Mouse (Mus musculus) cerebellum, adult 2 months (tissue): ENCODE measurements around the gene Il2rb. TPM values are rescaled to one million over a fixed set of nuclear protein-coding genes. Genes with fewer than 3 reads are reported as not detected.
A peak's percentile ranks its signal among the peaks of the same experiment; 100 is the strongest.

ENCODE experiments used
- DNase-seq, 2 experiments: peaks; one replicate each; pipeline ENCODE4 v3.0.0; 2021
- H3K27ac ChIP-seq: fragments of 200-500 bp; 2 replicates; pipeline ENCODE4 v1.5.1; 2012; ENCODE audit warnings: low read length, control low read depth, inconsistent platforms; ENCODE audit not compliant: insufficient read depth
- H3K27me3 ChIP-seq: fragments of 200-500 bp; 2 replicates; pipeline ENCODE4 v1.6.1; 2012; ENCODE audit warnings: inconsistent platforms, mild to moderate bottlenecking, low read length, moderate library complexity; ENCODE audit not compliant: control insufficient read depth, insufficient read depth
- H3K4me1 ChIP-seq: fragments of 200-500 bp; 2 replicates; pipeline ENCODE4 v1.6.1; 2011; ENCODE audit warnings: low read length; ENCODE audit not compliant: control insufficient read depth, insufficient read depth
- H3K4me3 ChIP-seq: fragments of 200-500 bp; replicated peaks from 2 replicates; pipeline ENCODE3; 2011; ENCODE audit warnings: mild to moderate bottlenecking, low read depth, low read length, control low read depth; ENCODE audit not compliant: insufficient read depth
- CTCF ChIP-seq: fragments of 200-500 bp; IDR thresholded peaks from 2 replicates; pipeline ENCODE4 v1.5.1; 2011; ENCODE audit warnings: low read depth, mild to moderate bottlenecking, control low read depth, low read length, moderate library complexity, borderline replicate concordance; ENCODE audit not compliant: insufficient read depth
- POLR2A ChIP-seq: fragments of 200-500 bp; IDR thresholded peaks from 2 replicates; pipeline ENCODE4 v1.6.1; 2011; ENCODE audit warnings: low read length, control low read depth, borderline replicate concordance; ENCODE audit not compliant: insufficient read depth
- WGBS: fragments of 180-500 bp; shearing (Covaris S2); methylation state at CpG from one replicate; pipeline ENCODE4 v1.1.7; 2018; 5-methylcytosine and 5-hydroxymethylcytosine counted together
- polyA plus RNA-seq: library from polyadenylated mRNA; depleted of rRNA; stranded (reverse); fragments of >200 nt; gene quantifications from 2 replicates; pipeline ENCODE4 v1.2.3, GENCODE M21; 2012

The Il2rb gene
- polyA plus RNA-seq, 1 experiment, result 0.10 TPM

DNA sequence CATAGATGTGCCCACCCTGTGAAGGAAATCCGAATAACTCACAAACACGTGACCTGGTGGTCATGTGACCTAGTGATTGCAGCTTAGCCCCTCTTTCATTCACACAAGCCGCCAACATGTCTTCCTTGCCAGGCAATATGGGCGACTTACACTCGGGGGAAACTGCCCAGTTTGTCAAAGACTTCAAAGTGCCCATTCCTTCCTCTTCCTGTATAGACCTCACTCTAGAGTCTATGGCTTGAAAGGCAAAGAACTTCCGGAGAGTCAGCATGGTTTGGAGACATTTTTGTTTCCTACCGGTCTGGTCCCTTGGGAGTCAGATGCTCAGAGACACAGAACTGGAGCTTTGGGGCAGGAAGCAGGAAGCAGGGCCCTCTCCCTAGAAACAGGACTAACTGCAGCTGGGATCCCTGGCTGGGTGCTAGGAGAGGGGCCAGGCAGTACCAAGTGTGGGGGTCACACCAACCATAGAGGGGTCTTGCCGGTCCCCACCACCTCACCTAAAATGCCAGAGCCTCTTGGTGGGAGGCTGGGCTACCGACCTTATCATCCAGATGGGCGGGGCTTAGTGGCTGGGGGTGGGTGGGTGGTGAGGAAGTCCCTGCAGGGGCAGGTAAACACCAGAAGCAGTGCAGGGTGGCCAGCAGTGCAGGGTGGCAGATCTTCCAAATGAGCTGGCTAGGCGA is 33.8 kb upstream of the Il2rb start:
- no peaks in the 10 kb centered on the region for H3K27me3 ChIP-seq
- H3K4me3 ChIP-seq, result peak overlapping the region; percentile 9
- peaks cover 33% of the 10 kb centered on the region for H3K4me1 ChIP-seq
- no peak overlapping the region for H3K27ac ChIP-seq
- no peak for TF ChIP-seq CTCF
- TF ChIP-seq POLR2A, result no peak
- WGBS, result 61% methylated on average over 11 of the region's 11 CpGs
- peak in 1 of 2 experiments; percentile 12 for DNase-seq

DNA sequence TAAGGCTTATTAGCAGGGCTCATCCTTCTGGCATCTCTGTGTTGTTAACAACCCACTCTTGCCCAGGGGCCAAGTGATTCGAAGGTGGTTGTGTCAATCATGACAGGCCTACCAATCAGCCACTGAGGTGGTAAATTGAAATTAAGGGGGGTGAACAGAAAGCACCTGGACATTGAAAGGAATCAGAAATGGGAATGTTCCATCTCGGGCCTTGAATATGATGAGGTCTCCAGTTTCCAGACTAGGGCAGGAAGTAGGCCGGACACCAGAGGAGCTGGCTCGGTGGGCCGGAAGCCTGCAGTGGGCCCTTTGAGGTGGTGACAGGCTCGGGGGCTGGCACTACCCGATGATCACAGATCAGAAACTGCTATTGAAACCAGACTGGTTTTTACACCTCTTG is 32.9 kb upstream of the Il2rb start:
- DNase-seq, result peak; percentile 26 to 43
- WGBS, result 80% methylated on average over 7 of the region's 7 CpGs
- Histone ChIP-seq H3K27ac (no peak overlapping the region), H3K4me1 (peaks cover 25% of the 10 kb centered on the region), H3K4me3 (no peak overlapping the region), H3K27me3 (no peaks in the 10 kb centered on the region)
- no peak for TF ChIP-seq POLR2A
- TF ChIP-seq CTCF, result no peak

DNA sequence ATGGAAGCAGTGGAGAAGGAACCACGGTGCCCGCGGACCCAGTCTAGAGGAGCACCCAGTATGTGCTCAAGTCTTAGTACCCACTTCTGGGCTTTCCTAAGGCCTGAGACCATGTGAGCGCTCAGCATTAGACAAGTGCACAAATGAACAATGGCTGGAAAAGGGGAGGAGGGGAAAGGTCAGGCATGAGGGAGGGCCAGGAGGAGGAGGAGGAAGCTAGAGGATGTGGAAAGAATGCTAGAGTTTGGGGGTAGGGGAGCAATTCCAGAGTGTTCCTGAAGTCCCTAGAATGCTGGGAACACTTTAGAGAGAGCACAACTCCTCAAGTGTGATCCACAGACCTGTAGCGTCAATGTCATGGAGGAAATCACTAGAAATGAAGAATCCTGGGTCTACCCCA is 29.1 kb upstream of the Il2rb start:
- no peak for DNase-seq
- TF ChIP-seq CTCF (no peak), POLR2A (no peak)
- no peak overlapping the region for H3K27ac ChIP-seq
- peaks cover 10% of the 10 kb centered on the region; the same call in 1 of the 2 replicates for H3K4me1 ChIP-seq
- no peak overlapping the region for H3K4me3 ChIP-seq
- no peaks in the 10 kb centered on the region for H3K27me3 ChIP-seq
- 94% methylated on average over 5 of the region's 5 CpGs for WGBS

DNA sequence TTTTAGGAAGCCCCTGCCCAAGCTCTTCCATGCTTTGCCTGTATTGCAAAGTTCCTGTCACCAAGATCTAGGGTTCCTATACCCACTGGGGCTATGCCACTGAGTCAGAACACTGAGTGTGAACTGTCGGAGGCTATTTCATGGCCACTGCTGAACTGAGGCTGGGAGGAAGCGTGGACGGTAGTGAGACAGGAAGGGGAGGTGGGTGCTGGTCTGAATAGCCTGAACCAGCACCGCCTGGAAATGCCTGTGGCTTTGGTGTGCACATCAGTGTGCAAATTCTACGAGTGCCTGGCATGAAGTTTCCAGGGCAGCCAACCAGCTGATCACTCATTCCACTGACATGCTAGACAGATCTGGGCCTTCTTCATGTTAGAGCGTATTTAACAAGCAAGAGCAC is 26.8 kb upstream of the Il2rb start:
- Histone ChIP-seq H3K27ac (no peak overlapping the region), H3K4me1 (peaks cover 10% of the 10 kb centered on the region; the same call in 1 of the 2 replicates), H3K4me3 (no peak overlapping the region), H3K27me3 (no peaks in the 10 kb centered on the region)
- TF ChIP-seq CTCF, result no peak
- no peak for TF ChIP-seq POLR2A
- 89% methylated on average over 6 of the region's 6 CpGs for WGBS
- DNase-seq, result no peak

DNA sequence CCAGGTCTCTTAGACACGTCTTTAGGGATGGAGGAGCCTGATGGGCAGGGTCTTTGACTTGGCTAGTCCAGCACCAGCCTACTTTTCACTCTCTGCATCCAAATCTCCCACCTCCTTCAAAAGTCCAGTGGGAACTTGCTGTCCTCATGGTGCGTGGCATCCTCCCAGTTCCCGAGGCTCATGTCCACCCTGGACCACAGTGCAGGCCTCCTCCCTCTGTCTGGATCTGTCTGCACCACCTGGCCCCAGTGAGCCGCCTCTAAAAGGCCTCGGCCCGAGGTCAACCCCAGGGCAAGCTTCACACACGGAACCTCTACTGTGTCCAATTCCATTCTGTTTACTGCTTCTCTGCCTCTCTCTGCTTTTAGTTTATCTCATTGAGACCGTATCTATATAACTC is 26.3 kb upstream of the Il2rb start:
- Histone ChIP-seq H3K4me3 (no peak overlapping the region), H3K27me3 (no peaks in the 10 kb centered on the region), H3K27ac (no peak overlapping the region), H3K4me1 (peaks cover 10% of the 10 kb centered on the region; the same call in 1 of the 2 replicates)
- WGBS, result 80% methylated on average over 8 of the region's 8 CpGs
- no peak for DNase-seq
- TF ChIP-seq POLR2A, result no peak
- no peak for TF ChIP-seq CTCF

DNA sequence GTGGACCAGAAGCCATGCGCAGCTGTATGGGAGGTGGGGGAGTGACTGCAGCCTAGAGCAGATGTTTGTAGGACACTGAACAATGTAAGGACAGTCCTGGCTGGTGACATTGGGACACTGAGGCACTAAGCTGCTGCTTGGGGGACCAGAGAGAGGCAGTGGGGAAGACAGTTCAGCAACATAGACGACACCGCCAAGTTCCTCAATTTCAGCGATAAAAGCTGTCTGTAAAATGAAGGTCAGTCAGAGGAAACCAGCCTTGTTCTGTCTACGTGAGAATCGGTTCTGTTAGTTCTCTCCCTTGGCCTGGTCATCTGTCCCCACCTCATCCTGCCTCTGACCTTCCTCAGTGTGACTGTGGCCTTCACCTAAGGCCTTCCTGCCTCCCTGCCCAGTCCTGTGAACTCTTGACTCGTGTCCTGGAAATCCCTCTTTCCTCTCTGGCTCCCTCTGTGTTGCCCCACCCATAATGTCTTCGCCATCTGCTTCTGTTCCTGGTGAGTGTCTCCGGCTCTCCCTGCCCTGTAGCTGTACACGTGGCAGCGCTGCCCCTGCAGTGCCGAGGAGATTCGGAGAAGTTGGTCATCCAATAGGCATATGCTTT is 25.1 kb upstream of the Il2rb start:
- H3K4me1 ChIP-seq, result peaks cover 10% of the 10 kb centered on the region; the same call in 1 of the 2 replicates
- peak in 1 of 2 experiments; percentile 14 for DNase-seq
- H3K4me3 ChIP-seq, result no peak overlapping the region
- TF ChIP-seq CTCF (no peak), POLR2A (no peak)
- no peak overlapping the region for H3K27ac ChIP-seq
- H3K27me3 ChIP-seq, result no peaks in the 10 kb centered on the region
- WGBS, result 47% methylated on average over 13 of the region's 13 CpGs

DNA sequence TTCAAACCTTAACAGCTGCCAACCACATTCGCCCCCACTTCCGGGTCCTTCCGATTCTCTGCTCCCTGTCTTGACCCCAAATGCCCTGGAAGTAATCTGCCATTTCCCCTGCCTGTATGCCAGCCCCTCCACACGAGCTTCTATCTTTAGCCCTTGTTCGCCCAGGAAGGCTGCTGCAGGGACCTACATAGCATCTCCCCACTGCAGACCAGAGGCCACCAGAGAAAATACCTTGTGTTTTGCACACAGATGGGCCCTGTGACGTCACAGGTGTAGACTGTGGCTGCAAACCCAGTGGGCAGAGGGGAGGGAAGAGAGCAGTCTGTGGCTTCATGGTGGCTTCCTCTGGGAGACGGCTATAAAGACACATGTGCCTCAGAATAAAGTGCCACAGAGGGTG is 23.1 kb upstream of the Il2rb start:
- Histone ChIP-seq H3K27me3 (no peaks in the 10 kb centered on the region), H3K27ac (no peak overlapping the region), H3K4me3 (no peak overlapping the region), H3K4me1 (peaks cover 12% of the 10 kb centered on the region; the same call in 1 of the 2 replicates)
- 67% methylated on average over 7 of the region's 7 CpGs for WGBS
- no peak for TF ChIP-seq POLR2A
- no peak for TF ChIP-seq CTCF
- no peak for DNase-seq

DNA sequence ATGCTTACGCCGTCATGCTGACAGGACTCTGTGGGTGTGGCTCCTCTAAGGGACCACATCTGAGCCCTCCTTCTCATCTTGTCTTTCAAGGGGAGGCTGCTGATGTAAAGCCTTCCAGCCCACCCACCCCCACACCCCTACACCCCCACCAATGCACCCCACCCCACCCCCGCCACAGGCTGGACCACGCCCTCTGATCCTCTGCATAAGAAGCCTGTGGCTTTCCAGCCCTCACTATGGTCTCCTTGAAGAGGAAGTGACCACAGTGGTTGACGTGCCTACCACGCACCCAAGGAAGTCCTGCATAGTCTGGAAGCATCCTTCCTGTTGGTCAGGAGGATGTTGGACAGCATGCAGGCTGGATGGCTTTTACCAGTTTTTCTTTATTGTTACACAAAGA is 20.7 kb upstream of the Il2rb start:
- no peak for DNase-seq
- H3K4me1 ChIP-seq, result peaks cover 12% of the 10 kb centered on the region; the same call in 1 of the 2 replicates
- no peak overlapping the region for H3K4me3 ChIP-seq
- no peak for TF ChIP-seq CTCF
- TF ChIP-seq POLR2A, result no peak
- no peak overlapping the region for H3K27ac ChIP-seq
- 96% methylated on average over 6 of the region's 6 CpGs for WGBS
- no peaks in the 10 kb centered on the region for H3K27me3 ChIP-seq
